Mouse (Mus musculus): ENCODE measurements around the gene Nfkbid. TPM values are rescaled to one million over a fixed set of nuclear protein-coding genes. Genes with fewer than 3 reads are reported as not detected.
A peak's percentile ranks its signal among the peaks of the same experiment; 100 is the strongest.
"Not testable (repeated sequence)": the region's sequence is repeated elsewhere in the genome, so short reads cannot be mapped to it uniquely, and the experiment has no call there.

The Nfkbid gene
- polyA plus RNA-seq, 1 experiment from 2014 or later, result 2.0 TPM

- no peak overlapping the region for H3K27ac ChIP-seq
- peaks cover 89% of the 10 kb centered on the region for H3K27me3 ChIP-seq
- H3K36me3 ChIP-seq, result no peaks in the 10 kb centered on the region
- no peaks in the 10 kb centered on the region for H3K9me3 ChIP-seq (replicated peaks)
- H3K4me3 ChIP-seq (replicated peaks), result peak overlapping the region; percentile 16
- 0 out of 2 replicates have a peak, but pooled peaks have one; percentile 38 for ATAC-seq (replicated peaks; ENCODE audit: low FRiP score)
- WGBS, result 1% methylated on average over 25 of the region's 25 CpGs
- H3K4me1 ChIP-seq, result peaks cover 28% of the 10 kb centered on the region
- H3K9ac ChIP-seq, result no peak overlapping the region
- peak overlapping the region; percentile 48 for H3K4me2 ChIP-seq
Observed at GRCm38 (mm10) chr7:30453766-30454165, 32.2 kb downstream of the Nfkbid start.

DNA sequence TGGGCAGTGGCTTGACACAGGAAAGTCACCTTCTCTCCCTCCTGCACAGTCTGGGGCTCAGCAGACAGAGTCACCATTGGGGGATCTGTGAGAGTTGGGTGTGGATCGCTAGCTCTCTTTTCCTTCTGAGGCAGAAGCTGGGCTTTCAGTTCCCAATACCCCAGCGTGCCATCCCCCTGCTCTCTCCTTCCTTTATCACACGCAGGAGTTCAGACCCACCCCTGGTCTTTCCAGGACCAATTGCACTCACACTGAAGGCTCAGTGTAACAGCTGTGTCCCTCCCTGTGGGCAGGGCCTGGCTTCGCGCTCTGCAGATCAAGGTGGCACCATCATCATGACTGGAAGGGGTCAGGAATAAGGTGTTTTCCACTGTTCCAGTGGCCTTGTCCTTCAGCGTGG is 32.7 kb downstream of the Nfkbid start:
- Histone ChIP-seq H3K4me3 (replicated peaks) (no peak overlapping the region), H3K27ac (no peak overlapping the region), H3K36me3 (no peaks in the 10 kb centered on the region), H3K27me3 (peaks cover 94% of the 10 kb centered on the region), H3K4me1 (peaks cover 28% of the 10 kb centered on the region), H3K9ac (no peak overlapping the region), H3K4me2 (peak overlapping the region; percentile 48), H3K9me3 (replicated peaks) (no peaks in the 10 kb centered on the region)
- 0 out of 2 replicates have a peak, but pooled peaks have one; percentile 20 for ATAC-seq (replicated peaks; ENCODE audit: low FRiP score)
- WGBS, result 5% methylated on average over 6 of the region's 6 CpGs

DNA sequence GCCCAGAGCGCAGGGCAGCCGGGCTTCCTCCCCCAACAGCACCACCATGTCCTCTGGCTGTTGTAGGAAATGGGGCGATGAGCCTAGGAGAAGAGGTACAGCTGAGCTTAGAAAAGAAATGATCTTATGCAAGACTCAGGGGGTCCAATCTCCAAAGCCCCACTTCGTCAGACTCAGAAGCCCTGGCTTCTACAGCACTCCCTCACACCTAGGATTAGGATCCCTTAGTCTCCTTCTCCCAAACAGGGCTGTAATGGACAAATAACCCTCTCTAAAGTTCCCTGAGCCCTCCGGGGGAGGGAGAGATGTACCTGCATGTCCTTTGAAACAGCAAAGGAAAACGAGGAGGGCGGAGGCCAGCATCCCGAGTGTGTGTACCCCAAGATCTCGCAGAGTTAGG is 35.0 kb downstream of the Nfkbid start:
- peaks cover 99% of the 10 kb centered on the region for H3K27me3 ChIP-seq
- H3K4me2 ChIP-seq, result peak overlapping the region; percentile 46
- H3K27ac ChIP-seq, result no peak overlapping the region
- H3K4me3 ChIP-seq (replicated peaks), result peak overlapping the region; percentile 20; the same call in 1 of the 2 replicates
- no peak for ATAC-seq (replicated peaks; ENCODE audit: low FRiP score)
- no peaks in the 10 kb centered on the region for H3K36me3 ChIP-seq
- under 1% methylated on average over 9 of the region's 9 CpGs for WGBS
- no peak overlapping the region for H3K9ac ChIP-seq
- H3K4me1 ChIP-seq, result peaks cover 28% of the 10 kb centered on the region
- no peaks in the 10 kb centered on the region for H3K9me3 ChIP-seq (replicated peaks)

- Histone ChIP-seq H3K27me3 (peaks cover 99% of the 10 kb centered on the region), H3K4me3 (replicated peaks) (peak overlapping the region; percentile 20), H3K4me1 (peaks cover 28% of the 10 kb centered on the region), H3K4me2 (peak overlapping the region; percentile 46), H3K9ac (no peak overlapping the region), H3K27ac (no peak overlapping the region), H3K36me3 (no peaks in the 10 kb centered on the region), H3K9me3 (replicated peaks) (no peaks in the 10 kb centered on the region)
- under 1% methylated on average over 31 of the region's 31 CpGs for WGBS
- ATAC-seq (replicated peaks; ENCODE audit: low FRiP score), result no peak
Observed at GRCm38 (mm10) chr7:30456911-30457628, 35.5 kb downstream of the Nfkbid start.

DNA sequence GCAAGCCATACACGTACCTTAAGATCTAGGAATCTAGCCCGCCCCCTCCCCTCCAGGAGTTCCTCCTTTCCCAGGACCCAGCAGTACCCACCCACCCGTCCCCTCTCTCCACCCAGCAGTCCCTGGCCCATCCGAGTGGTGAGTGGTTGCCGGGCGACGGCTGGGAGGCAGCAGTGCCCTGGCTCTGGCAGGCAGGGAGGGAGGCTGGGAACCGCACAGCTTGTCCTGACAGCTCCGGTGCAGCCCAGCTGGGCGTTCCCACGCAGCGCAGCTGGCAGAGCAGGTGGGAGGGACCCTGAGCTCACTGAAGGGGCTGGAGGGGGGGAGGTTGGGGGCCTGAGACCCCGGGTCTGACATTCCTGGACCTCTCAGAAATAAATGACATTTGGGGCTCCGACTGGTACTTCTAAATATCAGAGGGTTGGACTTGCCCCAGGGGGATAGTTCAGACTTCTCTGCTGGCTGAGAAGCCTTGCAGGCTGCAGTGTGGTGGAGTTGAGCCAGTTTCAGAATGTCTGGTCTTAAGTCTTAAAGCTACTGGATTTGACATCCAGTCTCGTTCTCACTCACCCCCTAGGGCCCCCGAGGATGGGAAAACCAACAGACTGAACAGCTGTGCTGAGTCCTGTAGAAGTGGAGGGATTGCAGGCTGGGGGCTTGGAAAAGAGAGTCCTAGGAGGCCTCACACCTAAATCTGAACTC is 36.2 kb downstream of the Nfkbid start, which contains the start of the genes Kirrel2 and Nphs1:
Gene Kirrel2, minus strand, starts transcription at position 62 of the 702 bp plus-strand sequence.
Gene Nphs1, plus strand, starts transcription at position 687 of the 702 bp plus-strand sequence.
- Histone ChIP-seq H3K4me1 (peaks cover 28% of the 10 kb centered on the region), H3K9ac (no peak within 1 kb of the TSS), H3K27ac (no peak within 1 kb of the TSS), H3K27me3 (peaks cover 100% of the 10 kb centered on the region), H3K36me3 (no peaks in the 10 kb centered on the region), H3K9me3 (replicated peaks) (no peaks in the 10 kb centered on the region), H3K4me3 (replicated peaks) (peak within 1 kb of the TSS; percentile 20), H3K4me2 (peak within 1 kb of the TSS; percentile 46)
- 2% methylated on average over 16 of the region's 16 CpGs for WGBS
- peak; percentile 64; the same call in 1 of the 2 replicates for ATAC-seq (replicated peaks; ENCODE audit: low FRiP score)

GRCm38 (mm10) chr7:30459484-30459883 is 38.0 kb downstream of the Nfkbid start:
- Histone ChIP-seq H3K4me3 (replicated peaks) (no peak overlapping the region), H3K27me3 (peaks cover 100% of the 10 kb centered on the region), H3K4me2 (no peak overlapping the region), H3K4me1 (peaks cover 21% of the 10 kb centered on the region), H3K36me3 (no peaks in the 10 kb centered on the region), H3K9me3 (replicated peaks) (no peaks in the 10 kb centered on the region), H3K9ac (no peak overlapping the region), H3K27ac (no peak overlapping the region)
- 0 out of 2 replicates have a peak, but pooled peaks have one; percentile 13 for ATAC-seq (replicated peaks; ENCODE audit: low FRiP score)
- 43% methylated on average over 6 of the region's 6 CpGs for WGBS

DNA sequence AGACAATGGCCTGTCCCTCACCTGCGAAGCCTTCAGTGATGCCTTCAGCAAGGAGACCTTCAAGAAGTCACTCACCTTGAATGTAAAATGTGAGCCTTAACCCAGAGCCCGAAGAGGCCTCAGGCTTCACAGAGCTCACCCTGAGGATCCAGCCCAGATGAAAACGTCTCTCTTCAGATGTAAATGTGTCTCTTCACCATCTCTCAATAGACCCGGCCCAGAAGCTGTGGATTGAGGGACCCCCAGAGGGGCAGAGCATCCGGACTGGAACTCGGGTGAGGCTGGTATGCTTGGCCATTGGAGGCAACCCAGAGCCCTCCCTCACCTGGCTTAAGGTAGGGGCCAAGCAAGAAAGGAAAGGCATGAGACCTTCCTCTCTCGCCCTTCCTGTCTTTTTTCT is 42.0 kb downstream of the Nfkbid start:
- Histone ChIP-seq H3K27ac (no peak overlapping the region), H3K9me3 (replicated peaks) (no peaks in the 10 kb centered on the region), H3K36me3 (no peaks in the 10 kb centered on the region), H3K4me2 (no peak overlapping the region), H3K4me3 (replicated peaks) (no peak overlapping the region), H3K9ac (no peak overlapping the region), H3K4me1 (peaks cover 6% of the 10 kb centered on the region; the same call in 1 of the 2 replicates), H3K27me3 (peaks cover 100% of the 10 kb centered on the region)
- WGBS, result 25% methylated on average over 7 of the region's 7 CpGs
- no peak for ATAC-seq (replicated peaks; ENCODE audit: low FRiP score)

DNA sequence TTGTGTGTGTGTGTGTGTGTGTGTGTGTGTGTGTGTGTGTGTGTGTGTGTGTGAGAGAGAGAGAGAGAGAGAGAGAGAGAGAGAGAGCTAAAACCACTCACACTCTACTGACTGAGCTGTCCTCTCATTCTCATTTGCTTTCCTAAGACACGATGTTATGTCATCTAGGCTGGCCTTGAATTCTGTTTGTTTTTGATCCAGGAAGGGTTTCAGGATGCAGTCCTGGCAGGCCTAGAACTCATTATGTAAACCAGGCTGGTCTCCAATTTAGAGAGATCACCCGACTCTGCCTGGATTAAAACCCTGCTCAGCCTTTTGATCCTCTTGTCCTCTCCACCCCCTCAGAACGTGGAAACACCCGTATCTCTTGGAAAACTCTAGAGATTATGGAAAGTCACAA is 42.5 kb downstream of the Nfkbid start:
- no peak overlapping the region for H3K4me3 ChIP-seq (replicated peaks)
- no peak overlapping the region for H3K4me2 ChIP-seq
- H3K9ac ChIP-seq, result no peak overlapping the region
- H3K9me3 ChIP-seq (replicated peaks), result no peaks in the 10 kb centered on the region
- WGBS, result 25% methylated on average over 4 of the region's 4 CpGs
- H3K36me3 ChIP-seq, result no peaks in the 10 kb centered on the region
- H3K27ac ChIP-seq, result no peak overlapping the region
- peaks cover 6% of the 10 kb centered on the region; the same call in 1 of the 2 replicates for H3K4me1 ChIP-seq
- no peak for ATAC-seq (replicated peaks; ENCODE audit: low FRiP score)
- peaks cover 97% of the 10 kb centered on the region for H3K27me3 ChIP-seq

DNA sequence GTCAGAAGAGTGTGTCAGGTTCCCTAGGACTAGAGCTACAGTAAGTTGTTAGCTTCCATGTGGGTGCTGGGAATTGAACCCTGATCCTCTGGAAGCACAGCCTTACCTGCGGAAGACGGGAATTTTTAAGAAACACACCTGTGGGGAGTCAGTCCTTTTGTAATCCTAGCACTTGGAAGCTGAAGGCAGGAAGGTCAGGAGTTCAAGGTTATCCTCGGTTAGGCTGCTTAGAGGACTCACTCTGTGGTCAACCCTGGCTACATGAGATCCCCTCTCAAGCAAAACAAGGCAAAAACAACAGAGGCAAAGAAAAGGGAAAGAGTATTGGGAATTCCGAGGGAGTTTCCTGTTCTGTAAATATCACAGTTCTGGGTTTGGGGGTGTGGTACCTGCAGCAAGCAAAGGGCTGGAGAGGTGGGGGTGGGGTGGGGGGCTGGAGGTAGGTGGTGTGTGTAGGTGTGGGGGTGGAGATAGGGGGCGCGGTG is 43.3 kb downstream of the Nfkbid start:
- no peak overlapping the region for H3K4me3 ChIP-seq (replicated peaks)
- peaks cover 6% of the 10 kb centered on the region; the same call in 1 of the 2 replicates for H3K4me1 ChIP-seq
- H3K9me3 ChIP-seq (replicated peaks), result no peaks in the 10 kb centered on the region
- no peak for ATAC-seq (replicated peaks; ENCODE audit: low FRiP score)
- peaks cover 89% of the 10 kb centered on the region for H3K27me3 ChIP-seq
- no peak overlapping the region for H3K9ac ChIP-seq
- 10% methylated on average over 6 of the region's 6 CpGs for WGBS
- H3K36me3 ChIP-seq, result no peaks in the 10 kb centered on the region
- no peak overlapping the region for H3K4me2 ChIP-seq
- H3K27ac ChIP-seq, result no peak overlapping the region

GRCm38 (mm10) chr7:30472411-30472810 is 50.9 kb downstream of the Nfkbid start:
- ATAC-seq (replicated peaks; ENCODE audit: low FRiP score), result no peak
- Histone ChIP-seq H3K36me3 (no peaks in the 10 kb centered on the region), H3K9me3 (replicated peaks) (0 out of 2 replicates have a peak, but pooled peaks cover 3% of the 10 kb centered on the region), H3K27ac (no peak overlapping the region), H3K4me1 (peaks cover 3% of the 10 kb centered on the region), H3K4me3 (replicated peaks) (no peak overlapping the region), H3K9ac (no peak overlapping the region), H3K27me3 (peaks cover 22% of the 10 kb centered on the region), H3K4me2 (no peak overlapping the region)
- WGBS, result 42% methylated on average over 5 of the region's 5 CpGs

DNA sequence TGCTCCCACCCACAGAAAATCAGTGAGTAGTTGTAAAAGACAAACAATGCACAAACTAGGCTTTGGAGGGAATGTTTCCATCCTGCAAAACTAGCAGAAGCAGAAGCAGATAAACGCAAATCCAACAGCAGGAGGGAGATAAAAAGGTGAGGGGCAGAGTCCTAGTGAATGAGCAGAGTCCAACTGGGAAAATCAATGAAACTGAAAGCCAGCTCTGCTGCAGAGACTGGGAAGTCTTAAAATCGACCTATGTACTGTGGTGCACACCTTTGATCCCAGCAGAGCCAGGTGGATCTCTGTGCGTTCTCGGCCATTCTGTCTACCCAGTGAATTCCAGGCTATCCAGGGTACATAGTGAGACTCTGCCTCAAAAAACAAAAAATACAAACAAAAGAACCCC is 53.5 kb downstream of the Nfkbid start:
- no peak overlapping the region for H3K4me3 ChIP-seq (replicated peaks)
- no peak overlapping the region for H3K4me2 ChIP-seq
- ATAC-seq (replicated peaks; ENCODE audit: low FRiP score), result no peak
- 65% methylated on average over 4 of the region's 4 CpGs for WGBS
- no peaks in the 10 kb centered on the region for H3K36me3 ChIP-seq
- peaks cover 20% of the 10 kb centered on the region for H3K27me3 ChIP-seq
- peaks cover 9% of the 10 kb centered on the region for H3K4me1 ChIP-seq
- 0 out of 2 replicates have a peak, but pooled peaks cover 3% of the 10 kb centered on the region for H3K9me3 ChIP-seq (replicated peaks)
- H3K27ac ChIP-seq, result no peak overlapping the region
- no peak overlapping the region for H3K9ac ChIP-seq

DNA sequence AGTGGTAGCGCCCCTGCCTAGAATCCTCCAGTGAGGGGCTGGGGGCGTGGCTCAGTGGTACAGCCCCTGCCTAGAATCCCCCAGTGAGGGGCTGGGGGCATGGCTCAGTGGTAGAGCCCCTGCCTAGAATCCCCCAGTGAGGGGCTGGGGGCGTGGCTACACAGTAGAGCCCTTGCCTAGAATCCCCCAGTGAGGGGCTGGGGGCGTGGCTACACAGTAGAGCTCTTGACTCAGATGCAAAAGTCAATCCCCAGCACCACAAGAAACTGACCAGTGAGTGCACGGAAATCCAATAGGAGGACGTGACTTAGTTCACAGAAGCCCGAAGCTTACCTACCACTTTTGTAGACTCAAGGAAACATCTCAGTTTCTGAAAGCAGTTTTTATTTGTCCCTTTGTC is 54.6 kb downstream of the Nfkbid start:
- peaks cover 17% of the 10 kb centered on the region; the same call in 1 of the 2 replicates for H3K27me3 ChIP-seq
- H3K4me3 ChIP-seq (replicated peaks); H3K36me3 ChIP-seq; ATAC-seq (replicated peaks; ENCODE audit: low FRiP score); H3K4me2 ChIP-seq; H3K27ac ChIP-seq; H3K9ac ChIP-seq; H3K4me1 ChIP-seq; H3K9me3 ChIP-seq (replicated peaks): not testable (repeated sequence)
- WGBS, result 91% methylated on average over 7 of the region's 7 CpGs

Data from kidney, embryonic 15.5 days (tissue).